Mouse (Mus musculus) adipocyte (in vitro differentiated cells): ENCODE measurements around the gene Cd2.

ENCODE experiments used
- DNase-seq: peaks from one replicate; pipeline ENCODE4 v3.0.0-alpha.2; 2016; ENCODE audit warnings: low spot score

The Cd2 gene

GRCm38 (mm10) chr3:101274794-101275193 is 12.9 kb downstream of the Cd2 start:
- DNase-seq = no peak

- DNase-seq = peak; percentile 72
These were observed 13.5 kb downstream of the Cd2 start for GRCm38 (mm10) chr3:101274041-101274770.

GRCm38 (mm10) chr3:101272166-101272565 is 15.6 kb downstream of the Cd2 start:
- no peak for DNase-seq

- DNase-seq = no peak
These were observed 16.9 kb downstream of the Cd2 start for GRCm38 (mm10) chr3:101270833-101271232.

- no peak for DNase-seq
These were observed 19.4 kb downstream of the Cd2 start for GRCm38 (mm10) chr3:101268361-101268760.

- no peak for DNase-seq
These were observed 22.1 kb downstream of the Cd2 start for GRCm38 (mm10) chr3:101265561-101266091.

- no peak for DNase-seq
These were observed 28.8 kb downstream of the Cd2 start for GRCm38 (mm10) chr3:101258976-101259375.

GRCm38 (mm10) chr3:101256090-101256489 is 31.6 kb downstream of the Cd2 start:
- DNase-seq = no peak

GRCm38 (mm10) chr3:101252141-101252540 is 35.6 kb downstream of the Cd2 start:
- no peak for DNase-seq

- no peak for DNase-seq
These were observed 37.9 kb downstream of the Cd2 start for GRCm38 (mm10) chr3:101249846-101250245.

GRCm38 (mm10) chr3:101245212-101245611 is 42.5 kb downstream of the Cd2 start:
- no peak for DNase-seq

- DNase-seq = no peak
These were observed 44.7 kb downstream of the Cd2 start for GRCm38 (mm10) chr3:101243002-101243401.

GRCm38 (mm10) chr3:101241866-101242265 is 45.9 kb downstream of the Cd2 start:
- DNase-seq = no peak

GRCm38 (mm10) chr3:101240859-101241258 is 46.9 kb downstream of the Cd2 start:
- no peak for DNase-seq

- DNase-seq = no peak
These were observed 48.5 kb downstream of the Cd2 start for GRCm38 (mm10) chr3:101239236-101239635.

GRCm38 (mm10) chr3:101238695-101239094 is 49.0 kb downstream of the Cd2 start:
- DNase-seq = no peak

GRCm38 (mm10) chr3:101236995-101237808 is 50.5 kb downstream of the Cd2 start:
- no peak for DNase-seq

GRCm38 (mm10) chr3:101236261-101236660 is 51.5 kb downstream of the Cd2 start:
- DNase-seq = no peak

GRCm38 (mm10) chr3:101235321-101235720 is 52.4 kb downstream of the Cd2 start:
- DNase-seq = no peak

GRCm38 (mm10) chr3:101233424-101233823 is 54.3 kb downstream of the Cd2 start:
- DNase-seq = no peak

- DNase-seq = no peak
These were observed 55.2 kb downstream of the Cd2 start for GRCm38 (mm10) chr3:101232570-101232969.

- DNase-seq = no peak
These were observed 57.5 kb downstream of the Cd2 start for GRCm38 (mm10) chr3:101230201-101230600.

- no peak for DNase-seq
These were observed 58.2 kb downstream of the Cd2 start for GRCm38 (mm10) chr3:101229551-101229930.
